Mouse (Mus musculus) hindbrain, embryonic 10.5 days (tissue): ENCODE measurements around the gene Fam13c. TPM values are rescaled to one million over a fixed set of nuclear protein-coding genes. Genes with fewer than 3 reads are reported as not detected.

Experiments
- DNase-seq: peaks from one replicate; pipeline ENCODE4 v3.0.0-alpha.2; 2017; ENCODE audit warnings: low spot score
- H3K27ac ChIP-seq: fragments of 300-500 bp; sonication (generic); 2 replicates; pipeline ENCODE4 v1.5.1; 2016; ENCODE audit warnings: mild to moderate bottlenecking, moderate library complexity
- H3K27me3 ChIP-seq: fragments of 300-500 bp; sonication (generic); 2 replicates; pipeline ENCODE4 v1.6.1; 2016; ENCODE audit warnings: mild to moderate bottlenecking; ENCODE audit not compliant: poor library complexity, insufficient read depth, severe bottlenecking
- H3K36me3 ChIP-seq: fragments of 300-500 bp; sonication (generic); 2 replicates; pipeline ENCODE4 v1.6.1; 2016; ENCODE audit warnings: mild to moderate bottlenecking, moderate library complexity
- H3K4me1 ChIP-seq: fragments of 300-500 bp; sonication (generic); replicated peaks from 2 replicates; pipeline ENCODE4 v1.6.1; 2016; ENCODE audit warnings: mild to moderate bottlenecking
- H3K4me3 ChIP-seq: fragments of 300-500 bp; sonication (generic); 2 replicates; pipeline ENCODE4 v1.5.1; 2016; ENCODE audit warnings: mild to moderate bottlenecking, moderate library complexity
- H3K9me3 ChIP-seq: fragments of 300-500 bp; sonication (generic); 2 replicates; pipeline ENCODE4 v1.6.1; 2016; ENCODE audit warnings: mild to moderate bottlenecking, moderate library complexity
- WGBS: fragments of 180-500 bp; shearing (Covaris S2); methylation state at CpG from one replicate; pipeline ENCODE4 v1.1.7; 2016; 5-methylcytosine and 5-hydroxymethylcytosine counted together
- polyA plus RNA-seq: library from polyadenylated mRNA; unstranded; fragments of >200 nt; fragmentation: Nextera tagmentation; extraction: Ambion mirVana; gene quantifications from 2 replicates; pipeline ENCODE4 v1.2.1, GENCODE M21; 2016

Fam13c gene
- polyA plus RNA-seq, 1 experiment from 2014 or later: 13.7 TPM

- under 1% methylated on average over 121 of the region's 124 CpGs for WGBS
- Histone ChIP-seq H3K36me3 (no peaks in the 10 kb centered on the region), H3K4me3 (peak overlapping the region; percentile 71), H3K9me3 (no peaks in the 10 kb centered on the region), H3K27me3 (peaks cover 27% of the 10 kb centered on the region; the same call in 1 of the 2 replicates), H3K27ac (peak overlapping the region; percentile 94), H3K4me1 (peaks cover 34% of the 10 kb centered on the region; the same call in 1 of the 2 replicates)
- DNase-seq: peak; percentile 85
These were observed 159.0 kb downstream of the Fam13c start for GRCm38 (mm10) chr10:70599126-70599924.

GRCm38 (mm10) chr10:70599925-70600305, 159.6 kb downstream of the Fam13c start:
- DNase-seq: no peak
- Histone ChIP-seq H3K9me3 (no peaks in the 10 kb centered on the region), H3K4me1 (peaks cover 29% of the 10 kb centered on the region; the same call in 1 of the 2 replicates), H3K4me3 (peak overlapping the region; percentile 71), H3K36me3 (no peaks in the 10 kb centered on the region), H3K27me3 (peaks cover 27% of the 10 kb centered on the region; the same call in 1 of the 2 replicates), H3K27ac (peak overlapping the region; percentile 94)
- under 1% methylated on average over 28 of the region's 28 CpGs for WGBS

Other genes with a start within 250 kb of the Fam13c start
- gene Mrln, start 235.8 kb upstream of the Fam13c start, polyA plus RNA-seq: 0.71 and 1.2 TPM in 2 replicates
- gene Slc16a9, start 195.4 kb upstream of the Fam13c start, polyA plus RNA-seq: 0.40 and 0.58 TPM in 2 replicates
- 44.1 and 111 TPM in 2 replicates for gene Phyhipl, start 215.5 kb downstream of the Fam13c start, polyA plus RNA-seq